Mouse (Mus musculus) C2C12 (cell line): ENCODE data around the gene Caprin2.

ENCODE experiments used
- CTCF ChIP-seq: IDR thresholded peaks from one replicate; pipeline ENCODE4 v1.5.1; 2011; ENCODE audit not compliant: control insufficient read depth, insufficient read depth, insufficient read length
- MYOD1 ChIP-seq: IDR thresholded peaks from one replicate; pipeline ENCODE4 v1.6.1; 2011; ENCODE audit warnings: low read depth; ENCODE audit not compliant: control insufficient read depth, insufficient read length
- MYOG ChIP-seq: IDR thresholded peaks from one replicate; pipeline ENCODE4 v1.6.1; 2011; ENCODE audit not compliant: control insufficient read depth, insufficient read length; ENCODE audit errors: extremely low read depth

DNA sequence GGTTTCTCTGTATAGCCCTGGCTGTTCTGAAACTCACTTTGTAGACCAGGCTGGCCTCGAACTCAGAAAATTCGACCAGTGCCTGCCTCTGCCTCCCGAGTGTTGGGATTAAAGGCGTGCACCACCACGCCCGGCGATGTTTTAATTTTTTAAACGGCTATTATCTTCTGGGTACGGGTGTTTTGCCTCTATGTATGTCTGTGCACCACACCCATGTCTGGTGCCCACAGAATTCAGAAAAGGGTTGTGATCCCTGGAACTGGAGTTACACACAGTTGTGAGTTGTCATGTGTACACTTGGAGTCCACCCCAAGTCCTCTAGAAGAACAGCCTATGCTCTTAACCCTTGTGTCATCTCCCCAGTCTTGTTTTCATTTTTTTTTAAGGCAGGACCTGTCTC is 10.9 kb upstream of the Caprin2 start:
- TF ChIP-seq CTCF (no peak), MYOD1 (no peak), MYOG (no peak)
